Mouse (Mus musculus) liver, adult 2 months (tissue): ENCODE results near the gene Fblim1. TPM values are rescaled to one million over a fixed set of nuclear protein-coding genes. Genes with fewer than 3 reads are reported as not detected.

ENCODE experiments used
- DNase-seq: peaks from one replicate; pipeline ENCODE4 v3.0.0-alpha.2; 2011; ENCODE audit warnings: low read depth, low spot score; ENCODE audit errors: extremely low read depth
- H3K27ac ChIP-seq: fragments of 200-500 bp; replicated peaks from 2 replicates; pipeline ENCODE4 v1.5.1; 2012; ENCODE audit warnings: low read depth, mild to moderate bottlenecking, control low read depth, inconsistent platforms, low read length; ENCODE audit not compliant: insufficient read depth
- H3K27me3 ChIP-seq: fragments of 200-500 bp; 2 replicates; pipeline ENCODE4 v1.6.1; 2012; ENCODE audit warnings: mild to moderate bottlenecking, moderate library complexity, low read length, inconsistent platforms; ENCODE audit not compliant: control insufficient read depth, insufficient read depth
- H3K36me3 ChIP-seq: fragments of 200-500 bp; 2 replicates; pipeline ENCODE4 v1.6.1; 2012; ENCODE audit warnings: low read length, inconsistent platforms; ENCODE audit not compliant: control insufficient read depth, insufficient read depth
- H3K4me1 ChIP-seq: fragments of 200-500 bp; 2 replicates; pipeline ENCODE4 v1.6.1; 2011; ENCODE audit warnings: low read length; ENCODE audit not compliant: control insufficient read depth, insufficient read depth
- H3K4me3 ChIP-seq: fragments of 200-500 bp; 2 replicates; pipeline ENCODE4 v1.5.1; 2011; ENCODE audit warnings: low read depth, mild to moderate bottlenecking, control low read depth, low read length, moderate library complexity; ENCODE audit not compliant: insufficient read depth
- H3K79me2 ChIP-seq: fragments of 200-500 bp; 2 replicates; pipeline ENCODE4 v1.6.1; 2012; ENCODE audit warnings: inconsistent platforms, mild to moderate bottlenecking, low read length, moderate library complexity; ENCODE audit not compliant: control insufficient read depth, insufficient read depth
- H3K9ac ChIP-seq: fragments of 200-500 bp; 2 replicates; pipeline ENCODE4 v1.6.1; 2012; ENCODE audit warnings: low read depth, mild to moderate bottlenecking, control low read depth, inconsistent platforms, low read length
- CTCF ChIP-seq: fragments of 200-500 bp; IDR thresholded peaks from 2 replicates; pipeline ENCODE4 v1.5.1; 2011; ENCODE audit warnings: low read depth, low read length, control low read depth
- POLR2A ChIP-seq: fragments of 200-500 bp; IDR thresholded peaks from 2 replicates; pipeline ENCODE4 v1.6.1; 2011; ENCODE audit warnings: low read length, control low read depth; ENCODE audit not compliant: insufficient read depth; ENCODE audit errors: extremely low read depth
- WGBS: fragments of 180-500 bp; shearing (Covaris S2); methylation state at CpG from one replicate; pipeline ENCODE4 v1.1.7; 2018; 5-methylcytosine and 5-hydroxymethylcytosine counted together
- polyA plus RNA-seq: library from polyadenylated mRNA; depleted of rRNA; stranded (reverse); fragments of >200 nt; gene quantifications from 2 replicates; pipeline ENCODE4 v1.2.3, GENCODE M21; 2012
- total RNA-seq: library from RNA; depleted of rRNA; stranded (reverse); fragments of >200 nt; gene quantifications from 2 replicates; pipeline ENCODE4 v1.2.3, GENCODE M21; 2014

The Fblim1 gene
- total and polyA plus RNA-seq, 2 experiments, result 0.37 to 0.86 TPM

- Histone ChIP-seq H3K4me1 (no peaks in the 10 kb centered on the region), H3K36me3 (no peaks in the 10 kb centered on the region), H3K4me3 (no peak overlapping the region), H3K79me2 (no peaks in the 10 kb centered on the region), H3K9ac (no peak overlapping the region), H3K27me3 (peaks cover 4% of the 10 kb centered on the region; the same call in 1 of the 2 replicates), H3K27ac (no peak overlapping the region)
- TF ChIP-seq POLR2A, result no peak
- TF ChIP-seq CTCF, result no peak
- no peak for DNase-seq
- 25% methylated on average over 8 of the region's 8 CpGs for WGBS
Observed at GRCm38 (mm10) chr4:141604493-141604892, 1.4 kb downstream of the Fblim1 start.

- Histone ChIP-seq H3K27ac (no peak overlapping the region), H3K4me3 (no peak overlapping the region), H3K9ac (no peak overlapping the region), H3K36me3 (no peaks in the 10 kb centered on the region), H3K27me3 (peaks cover 5% of the 10 kb centered on the region; the same call in 1 of the 2 replicates), H3K4me1 (no peaks in the 10 kb centered on the region), H3K79me2 (no peaks in the 10 kb centered on the region)
- DNase-seq, result no peak
- no peak for TF ChIP-seq POLR2A
- no peak for TF ChIP-seq CTCF
- 88% methylated on average over 4 of the region's 4 CpGs for WGBS
Observed at GRCm38 (mm10) chr4:141603921-141604320, 2.0 kb downstream of the Fblim1 start.

GRCm38 (mm10) chr4:141602523-141603223, 3.2 kb downstream of the Fblim1 start:
- Histone ChIP-seq H3K4me1 (peaks cover 3% of the 10 kb centered on the region; the same call in 1 of the 2 replicates), H3K79me2 (no peaks in the 10 kb centered on the region), H3K27ac (no peak overlapping the region), H3K4me3 (no peak overlapping the region), H3K9ac (no peak overlapping the region), H3K36me3 (no peaks in the 10 kb centered on the region), H3K27me3 (peaks cover 5% of the 10 kb centered on the region; the same call in 1 of the 2 replicates)
- no peak for DNase-seq
- TF ChIP-seq CTCF (no peak), POLR2A (no peak)
- 67% methylated on average over 11 of the region's 11 CpGs for WGBS

- TF ChIP-seq CTCF, result no peak
- TF ChIP-seq POLR2A, result no peak
- Histone ChIP-seq H3K4me3 (no peak overlapping the region), H3K36me3 (no peaks in the 10 kb centered on the region), H3K79me2 (no peaks in the 10 kb centered on the region), H3K4me1 (peaks cover 3% of the 10 kb centered on the region; the same call in 1 of the 2 replicates), H3K9ac (no peak overlapping the region), H3K27ac (no peak overlapping the region), H3K27me3 (peaks cover 5% of the 10 kb centered on the region; the same call in 1 of the 2 replicates)
- DNase-seq, result no peak
- 86% methylated on average over 12 of the region's 12 CpGs for WGBS
Observed at GRCm38 (mm10) chr4:141601148-141601862, 4.6 kb downstream of the Fblim1 start.

GRCm38 (mm10) chr4:141600364-141600763, 5.5 kb downstream of the Fblim1 start:
- WGBS, result 79% methylated on average over 6 of the region's 6 CpGs
- DNase-seq, result no peak
- no peak overlapping the region for H3K27ac ChIP-seq
- no peaks in the 10 kb centered on the region for H3K36me3 ChIP-seq
- no peak for TF ChIP-seq CTCF
- no peak for TF ChIP-seq POLR2A
- no peaks in the 10 kb centered on the region for H3K79me2 ChIP-seq
- H3K9ac ChIP-seq, result no peak overlapping the region
- peaks cover 3% of the 10 kb centered on the region; the same call in 1 of the 2 replicates for H3K4me1 ChIP-seq
- no peak overlapping the region for H3K4me3 ChIP-seq
- H3K27me3 ChIP-seq, result peaks cover 5% of the 10 kb centered on the region; the same call in 1 of the 2 replicates
